Mouse (Mus musculus) cerebellum, postnatal 36 days (tissue): Measurements from ENCODE around the gene Mettl6.
"Not testable (repeated sequence)": the region's sequence is repeated elsewhere in the genome, so short reads cannot be mapped to it uniquely, and the experiment has no call there.

Source experiments
- DNase-seq, 2 experiments: peaks; one replicate each; pipeline ENCODE4 v3.0.0; 2021 to 2022; ENCODE audit warnings: mixed read lengths in 2 of 2

The Mettl6 gene

GRCm38 (mm10) chr14:31472451-31473061, 22.3 kb downstream of the Mettl6 start:
- peak; percentile 54 to 78 for DNase-seq

DNA sequence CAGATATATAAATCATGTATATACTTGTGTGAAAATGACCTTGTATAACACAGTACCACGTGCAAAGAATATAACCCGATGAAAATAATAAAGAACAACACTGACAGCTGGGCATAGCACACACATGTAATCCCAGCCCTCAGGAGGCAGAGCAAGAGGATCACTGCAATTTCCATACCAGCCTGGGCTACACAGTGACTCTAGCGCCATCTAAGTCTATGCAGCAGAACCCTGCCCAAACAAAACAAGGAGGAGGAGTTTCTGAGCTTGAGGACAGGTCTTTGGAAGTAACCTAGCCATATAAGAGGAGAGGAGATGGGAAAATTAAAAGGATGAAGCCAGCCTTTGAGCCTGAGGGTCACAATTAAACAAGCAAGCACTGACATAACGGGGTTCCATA, 25.1 kb downstream of the Mettl6 start:
- no peak for DNase-seq

- DNase-seq: no peak
Observed at GRCm38 (mm10) chr14:31464176-31464575, 30.7 kb downstream of the Mettl6 start.

DNA sequence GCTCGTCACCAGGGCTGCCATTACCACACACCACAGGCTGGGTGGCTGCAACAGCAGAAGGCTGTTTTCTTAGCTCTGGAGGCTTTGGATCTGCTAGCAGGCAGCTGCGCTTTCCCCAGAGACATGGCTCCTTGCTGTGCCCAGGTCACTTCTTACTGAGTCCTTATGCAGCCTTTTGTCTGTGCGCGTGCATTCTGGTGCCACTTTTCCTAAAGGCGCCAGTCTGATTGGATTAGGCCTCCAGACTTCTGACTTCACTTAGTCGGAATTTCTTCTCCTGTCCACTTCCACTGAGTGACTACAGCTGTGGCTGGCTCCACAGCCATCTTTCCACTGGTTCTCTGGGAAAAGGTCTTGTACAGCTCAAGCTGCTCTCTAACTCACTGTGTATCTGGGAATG, 32.0 kb downstream of the Mettl6 start:
- DNase-seq: no peak

DNA sequence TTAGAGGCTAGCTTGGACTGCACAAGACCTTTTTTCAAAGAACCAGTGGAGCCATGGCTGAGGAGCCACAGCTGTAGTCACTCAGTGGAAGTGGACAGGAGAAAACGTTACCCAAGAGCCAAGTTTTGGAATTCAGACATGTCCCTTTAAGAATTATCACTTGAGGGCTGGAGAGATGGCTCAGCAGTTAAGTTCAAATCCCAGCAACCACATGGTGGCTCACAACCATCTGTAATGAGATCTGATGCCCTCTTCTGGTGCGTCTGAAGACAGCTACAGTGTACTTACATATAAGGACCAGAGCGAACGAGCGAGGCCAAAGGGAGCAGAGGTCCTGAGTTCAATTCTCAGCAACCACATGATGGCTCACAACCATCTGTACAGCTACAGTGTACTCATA, 32.6 kb downstream of the Mettl6 start:
- DNase-seq: not testable (repeated sequence)

GRCm38 (mm10) chr14:31458006-31458405, 36.8 kb downstream of the Mettl6 start:
- DNase-seq: no peak

DNA sequence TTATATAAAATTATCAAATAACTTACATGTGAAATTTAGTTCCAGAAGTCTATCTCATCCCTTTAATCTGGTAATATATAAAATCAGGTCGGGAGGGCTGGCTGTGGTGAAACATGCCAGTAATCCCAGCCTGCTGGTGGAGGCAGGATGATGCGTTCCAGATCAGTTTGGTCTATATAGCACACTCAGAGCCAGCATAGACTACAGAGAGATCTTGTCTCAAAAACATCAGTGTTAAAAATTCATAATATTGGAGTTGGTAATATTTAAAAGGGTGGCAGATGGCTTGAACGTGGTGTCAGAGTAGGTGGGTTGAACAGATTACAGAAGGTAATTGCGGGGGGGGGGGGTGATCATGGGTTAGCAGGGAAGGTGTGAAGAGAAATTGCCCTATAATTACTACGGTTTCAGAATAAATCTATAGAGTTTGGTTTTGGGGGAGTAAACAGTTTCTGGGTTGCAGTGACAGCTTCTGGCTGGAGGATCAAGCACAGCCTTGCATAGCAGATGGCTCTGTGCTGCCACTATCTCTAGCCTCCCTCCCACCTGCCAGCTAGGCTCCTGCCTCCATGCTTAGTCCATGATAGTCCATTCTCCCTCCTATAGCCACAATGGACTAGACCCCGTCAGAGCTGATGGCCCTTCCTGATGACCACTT, 38.6 kb downstream of the Mettl6 start:
- DNase-seq: no peak

DNA sequence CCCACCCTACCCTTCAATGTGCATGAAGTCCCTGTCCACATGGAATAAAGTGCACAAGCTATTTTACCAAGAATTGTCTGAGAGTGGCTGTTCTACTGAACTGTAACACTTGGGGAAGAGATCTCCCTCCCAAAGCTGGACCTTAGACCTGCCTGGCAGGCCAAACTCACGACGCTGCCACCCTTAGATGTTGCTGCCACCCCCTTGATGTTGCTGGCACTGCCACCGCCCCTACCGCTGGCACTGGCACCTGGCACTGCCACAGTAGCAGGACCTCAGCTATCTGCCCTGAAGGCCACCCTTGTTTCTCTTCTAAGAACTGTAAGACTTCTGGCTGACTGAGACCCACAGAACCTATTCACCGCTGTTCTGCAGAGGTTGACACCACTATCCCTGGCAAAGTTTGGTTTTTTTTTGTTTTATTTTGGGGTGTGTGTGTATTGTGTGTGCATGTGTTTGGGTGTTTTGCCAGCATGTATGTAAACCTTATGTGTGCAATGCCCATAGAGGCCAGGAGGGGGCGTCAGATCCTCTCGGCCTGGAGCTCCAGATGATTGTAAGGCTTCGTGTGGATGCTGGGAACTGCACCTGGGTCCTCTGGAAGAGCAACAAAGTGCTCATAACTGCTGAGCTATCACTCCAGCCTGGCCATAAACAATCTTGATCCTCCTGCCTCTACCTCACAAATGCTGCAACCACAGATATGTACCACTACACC, 39.8 kb downstream of the Mettl6 start:
- DNase-seq: no peak

- not testable (repeated sequence) for DNase-seq
Observed at GRCm38 (mm10) chr14:31453946-31454345, 40.9 kb downstream of the Mettl6 start.

DNA sequence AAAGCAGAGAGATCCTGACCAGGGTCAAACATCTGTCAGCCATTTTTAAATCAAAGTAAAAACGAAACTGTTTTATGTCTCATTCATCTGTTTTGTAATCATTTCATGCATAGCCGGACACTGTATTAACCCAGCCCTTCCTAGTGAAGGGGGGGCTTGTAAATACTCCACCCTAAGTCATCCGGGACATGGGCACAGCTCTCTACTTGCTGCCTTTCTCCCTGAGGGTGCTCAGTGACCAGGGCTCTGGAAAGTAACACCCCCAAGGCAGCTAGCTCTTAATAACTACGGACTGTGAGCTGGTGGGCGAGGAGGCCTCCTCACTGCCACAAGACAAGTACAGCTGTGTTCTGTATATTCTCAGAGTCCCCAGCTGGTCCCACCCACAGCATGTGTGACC, 45.8 kb downstream of the Mettl6 start:
- no peak for DNase-seq

DNA sequence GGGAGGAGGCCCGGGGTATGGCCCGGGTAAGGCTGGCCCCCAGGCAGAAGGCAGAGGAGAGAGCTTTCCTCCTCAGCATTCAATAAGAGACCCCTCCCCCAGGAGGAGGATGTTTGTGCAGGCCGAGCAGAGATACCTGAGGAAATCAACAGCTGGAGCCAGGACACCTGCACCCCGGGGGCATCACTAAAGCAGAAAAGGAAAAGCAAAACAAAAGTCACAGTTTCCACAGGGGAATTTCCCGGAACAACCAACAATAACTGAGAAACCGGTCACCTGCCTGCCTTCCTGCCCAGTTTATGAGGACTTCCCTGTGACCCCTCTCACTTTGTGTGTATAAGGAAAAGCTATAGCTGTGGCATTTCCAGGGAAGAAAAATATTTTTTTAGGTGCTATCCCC, 51.2 kb downstream of the Mettl6 start:
- no peak for DNase-seq

DNA sequence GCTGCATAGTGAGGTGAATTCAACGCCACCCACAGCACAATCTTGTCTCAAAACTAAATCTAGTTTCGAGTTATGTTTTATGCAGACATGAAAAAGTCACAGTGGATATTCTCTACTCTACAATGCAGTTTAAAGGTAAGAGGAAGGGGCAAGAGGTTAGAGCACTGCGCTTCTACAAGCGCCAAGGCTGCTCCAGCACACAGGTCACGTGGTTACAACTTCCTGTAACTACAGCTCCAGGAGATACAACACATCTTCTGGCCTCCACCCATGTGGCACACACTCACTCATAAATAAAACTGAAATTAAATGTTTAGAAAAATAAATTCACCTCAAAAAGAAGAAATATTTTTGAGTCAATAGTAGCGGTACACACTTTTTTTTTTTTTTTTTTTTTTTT, 54.1 kb downstream of the Mettl6 start:
- DNase-seq: no peak

- DNase-seq: no peak
Observed at GRCm38 (mm10) chr14:31440230-31440629, 54.6 kb downstream of the Mettl6 start.

- DNase-seq: no peak
Observed at GRCm38 (mm10) chr14:31439279-31439678, 55.6 kb downstream of the Mettl6 start.

DNA sequence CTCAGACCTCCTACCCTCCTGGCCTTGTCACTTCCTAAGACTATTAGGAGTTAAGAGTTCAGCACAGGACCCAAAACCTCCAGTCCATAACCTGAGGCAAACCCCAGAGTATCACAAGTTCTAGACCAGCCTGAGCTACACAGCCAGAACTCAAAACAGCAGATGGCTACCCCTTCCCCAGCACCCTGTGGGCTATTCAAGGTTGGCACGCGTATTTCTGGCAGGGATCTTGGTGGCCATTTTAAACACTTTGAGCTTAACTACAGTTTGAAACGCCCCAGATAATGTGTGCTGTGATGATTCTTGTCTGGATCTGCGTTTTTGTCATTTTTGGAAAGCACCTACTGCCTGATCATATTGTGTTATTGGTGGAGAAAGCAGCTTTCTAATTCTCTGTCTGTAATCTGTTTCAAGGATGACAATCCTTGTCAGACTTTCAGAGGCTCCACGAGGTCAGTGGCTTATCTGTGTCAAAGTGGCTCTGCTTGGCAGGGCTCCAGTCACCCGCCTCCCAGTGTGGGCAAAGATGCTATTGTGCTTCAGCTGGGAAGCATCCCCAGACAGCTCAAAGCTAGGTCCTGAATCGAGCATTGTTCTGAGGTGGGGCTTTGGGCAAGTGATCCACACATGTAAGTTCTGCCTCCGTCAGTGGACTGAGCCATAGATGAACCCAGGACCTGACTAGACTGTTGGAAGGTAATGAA, 56.9 kb downstream of the Mettl6 start:
- peak; percentile 55 to 65 for DNase-seq

GRCm38 (mm10) chr14:31435930-31436693, 58.7 kb downstream of the Mettl6 start, which contains the start of gene Sh3bp5:
Gene Sh3bp5, minus strand, starts transcription at chr14:31436078.
- DNase-seq: peak; percentile 97 to 99

- peak; percentile 52 to 56 for DNase-seq
Observed at GRCm38 (mm10) chr14:31435018-31435915, 59.6 kb downstream of the Mettl6 start.

DNA sequence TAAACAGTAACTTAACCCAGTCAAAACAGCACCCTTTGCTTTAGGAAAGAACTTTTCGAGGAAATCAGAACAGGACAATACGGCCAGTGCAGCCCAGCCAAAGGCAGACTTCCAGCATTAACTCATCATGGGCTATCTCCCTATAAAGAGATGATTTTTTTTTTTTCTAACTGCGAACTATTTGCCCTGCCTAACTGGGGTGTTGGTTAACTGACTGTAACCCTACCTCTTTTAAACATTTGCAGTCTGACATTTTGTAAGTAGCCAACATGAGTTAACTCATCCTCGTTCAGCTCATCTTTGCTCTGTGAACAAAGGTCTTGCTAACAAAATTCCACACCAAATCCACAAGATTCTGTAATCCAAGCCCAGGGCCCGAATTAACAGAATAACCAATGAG, 60.4 kb downstream of the Mettl6 start:
- DNase-seq: no peak

DNA sequence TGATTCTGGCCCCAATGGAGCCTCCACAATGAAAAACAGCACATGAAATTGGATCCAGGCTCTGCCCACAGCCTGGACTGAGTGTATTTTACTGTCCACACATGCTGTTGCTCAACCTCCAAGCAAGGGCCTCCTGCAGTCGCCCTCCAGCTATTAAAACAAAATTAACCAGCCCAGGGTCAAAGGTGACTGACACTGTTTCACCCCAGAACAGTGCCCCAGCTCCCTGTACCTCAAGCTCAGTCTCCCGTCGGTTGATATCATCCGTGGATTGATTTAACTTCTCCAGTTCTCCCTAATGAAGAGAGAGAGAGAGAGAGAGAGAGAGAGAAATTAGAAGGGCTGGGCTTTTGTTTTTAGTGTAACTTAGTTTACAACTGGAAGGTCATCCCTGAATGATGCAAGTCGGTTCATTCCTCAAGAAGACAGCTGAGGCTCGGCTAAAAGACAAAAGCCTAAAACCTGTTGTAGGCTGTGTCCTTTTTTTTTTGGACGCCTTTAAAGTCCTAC, 60.9 kb downstream of the Mettl6 start:
- DNase-seq: no peak

DNA sequence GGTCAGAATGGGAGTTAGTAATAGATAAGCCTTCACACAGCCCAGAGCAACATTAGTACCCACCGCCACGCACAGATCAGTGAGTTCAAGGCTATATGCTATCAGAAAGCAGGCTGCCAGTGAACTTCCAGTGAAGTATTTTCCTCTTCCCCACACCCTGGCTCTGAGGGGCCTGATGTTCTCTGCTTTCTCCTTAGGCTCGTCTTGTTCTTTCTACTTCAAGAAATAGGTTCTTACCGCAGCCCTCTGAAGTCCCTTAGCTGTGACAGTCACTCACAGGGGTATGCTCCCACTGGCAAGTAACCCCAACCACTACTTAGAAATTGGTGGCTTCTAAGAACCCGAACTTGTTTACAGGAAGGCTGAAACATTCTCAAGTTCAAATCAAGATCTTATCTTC, 61.7 kb downstream of the Mettl6 start:
- no peak for DNase-seq

DNA sequence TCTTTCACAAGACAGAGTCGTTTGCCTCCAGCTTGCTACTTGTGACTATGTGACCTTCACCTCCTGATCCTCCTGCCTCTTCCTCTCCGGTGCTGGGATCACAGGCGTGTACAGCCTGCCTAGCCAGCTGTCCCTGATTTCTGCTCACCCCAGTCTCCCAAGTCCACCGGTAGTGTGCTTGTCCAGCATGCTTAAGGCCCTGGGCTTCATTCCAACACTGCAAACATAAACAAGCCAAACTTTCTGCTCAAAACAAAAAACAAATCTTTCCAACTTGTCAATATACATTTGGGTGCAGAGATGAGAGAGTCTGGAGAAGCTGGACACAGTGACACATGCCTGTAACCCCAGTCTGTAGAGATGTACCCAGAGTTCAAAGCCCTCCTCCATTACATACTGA, 62.4 kb downstream of the Mettl6 start:
- no peak for DNase-seq
